Mouse (Mus musculus) lung, embryonic 14.5 days (tissue): ENCODE measurements around the gene Klf7. TPM values are rescaled to one million over a fixed set of nuclear protein-coding genes. Genes with fewer than 3 reads are reported as not detected.

Experiments
- ATAC-seq: fragments of 200-750 bp; cut with Nextera tagmentation; 2 replicates; pipeline ENCODE4 v1.8.0; 2017; ENCODE audit warnings: mild to moderate bottlenecking, moderate TSS enrichment, moderate library complexity; ENCODE audit not compliant: insufficient read depth
- DNase-seq: peaks from one replicate; pipeline ENCODE4 v3.0.0-alpha.2; 2015
- H3K27ac ChIP-seq: fragments of 300-500 bp; sonication (generic); 2 replicates; pipeline ENCODE4 v1.5.1; 2014; ENCODE audit warnings: low read depth, mild to moderate bottlenecking, moderate library complexity
- H3K27me3 ChIP-seq: fragments of 300-500 bp; sonication (generic); 2 replicates; pipeline ENCODE4 v1.6.1; 2014; ENCODE audit warnings: low read length, control low read depth; ENCODE audit not compliant: insufficient read depth
- H3K36me3 ChIP-seq: fragments of 300-500 bp; sonication (generic); 2 replicates; pipeline ENCODE4 v1.6.1; 2014; ENCODE audit warnings: control low read depth; ENCODE audit not compliant: insufficient read depth
- H3K4me1 ChIP-seq: fragments of 300-500 bp; sonication (generic); 2 replicates; pipeline ENCODE4 v1.6.1; 2014; ENCODE audit warnings: antibody characterized with exemption, control low read depth; ENCODE audit not compliant: insufficient read depth
- H3K4me2 ChIP-seq: fragments of 300-500 bp; sonication (generic); 2 replicates; pipeline ENCODE4 v1.6.1; 2014; ENCODE audit warnings: mild to moderate bottlenecking
- H3K4me3 ChIP-seq: fragments of 300-500 bp; sonication (generic); 2 replicates; pipeline ENCODE4 v1.5.1; 2014; ENCODE audit warnings: low read depth, low read length
- H3K9ac ChIP-seq: fragments of 300-500 bp; sonication (generic); 2 replicates; pipeline ENCODE4 v1.6.1; 2014
- H3K9me3 ChIP-seq: fragments of 300-500 bp; sonication (generic); 2 replicates; pipeline ENCODE4 v1.6.1; 2016; ENCODE audit warnings: low read depth, low read length, control low read depth
- CTCF ChIP-seq: IDR thresholded peaks from 2 replicates; pipeline ENCODE4 v1.5.1; 2016; ENCODE audit warnings: antibody characterized with exemption, low read depth
- WGBS: fragments of 180-500 bp; shearing (Covaris S2); extraction: QIAGEN DNeasy Blood & Tissue Kit; methylation state at CpG from one replicate; pipeline ENCODE4 v1.1.7; 2014; 5-methylcytosine and 5-hydroxymethylcytosine counted together
- polyA plus RNA-seq: library from polyadenylated mRNA; unstranded; fragments of >200 nt; fragmentation: Nextera tagmentation; extraction: Ambion mirVana; gene quantifications from 2 replicates; pipeline ENCODE4 v1.2.1, GENCODE M21; 2014

Klf7 gene
- polyA plus RNA-seq, 1 experiment from 2014 or later = 17.7 TPM

- no peak for TF ChIP-seq CTCF
- no peak for ATAC-seq
Measured at GRCm38 (mm10) chr1:64104665-64105064, 17.4 kb downstream of the Klf7 start.

GRCm38 (mm10) chr1:64101331-64101730, 20.8 kb downstream of the Klf7 start:
- no peak for TF ChIP-seq CTCF
- H3K27ac ChIP-seq = no peak overlapping the region
- ATAC-seq = no peak
- H3K36me3 ChIP-seq = peaks cover 6% of the 10 kb centered on the region
- WGBS = 52% methylated on average over 3 of the region's 3 CpGs
- DNase-seq = no peak
- H3K4me1 ChIP-seq = peaks cover 10% of the 10 kb centered on the region
- H3K9ac ChIP-seq = no peak overlapping the region
- no peak overlapping the region for H3K4me3 ChIP-seq
- H3K27me3 ChIP-seq = no peaks in the 10 kb centered on the region
- H3K4me2 ChIP-seq = no peak overlapping the region
- H3K9me3 ChIP-seq = no peaks in the 10 kb centered on the region

More at GRCm38 (mm10) chr1:64104665-64105064, 17.4 kb downstream of the Klf7 start:
- no peak overlapping the region for H3K4me3 ChIP-seq
- no peaks in the 10 kb centered on the region for H3K27me3 ChIP-seq
- no peak overlapping the region for H3K9ac ChIP-seq
- H3K9me3 ChIP-seq = no peaks in the 10 kb centered on the region
- 62% methylated on average over 3 of the region's 3 CpGs for WGBS
- no peak overlapping the region for H3K27ac ChIP-seq
- no peak overlapping the region for H3K4me2 ChIP-seq
- no peak for DNase-seq
- peaks cover 6% of the 10 kb centered on the region; the same call in 1 of the 2 replicates for H3K4me1 ChIP-seq
- H3K36me3 ChIP-seq = peaks cover 6% of the 10 kb centered on the region

DNA sequence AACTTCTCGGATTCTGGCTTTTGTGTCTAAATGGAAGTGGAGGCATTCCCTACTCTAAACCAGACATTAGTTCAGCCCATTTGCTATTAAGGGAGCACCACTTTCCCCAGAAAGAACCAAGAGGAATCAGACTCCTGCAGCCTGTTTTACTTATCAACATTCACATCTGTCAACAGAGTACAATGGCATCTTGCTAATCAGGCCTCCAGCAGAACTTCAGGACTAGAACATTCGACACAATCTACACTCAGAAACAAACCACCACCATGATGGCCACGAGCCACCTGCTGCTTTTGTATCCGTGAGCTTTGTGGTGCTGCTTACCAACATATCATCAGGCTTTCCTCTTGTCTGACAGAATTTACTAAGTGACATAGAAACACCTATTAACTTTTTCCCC, 23.3 kb downstream of the Klf7 start:
- TF ChIP-seq CTCF = no peak
- Histone ChIP-seq H3K4me1 (peaks cover 10% of the 10 kb centered on the region), H3K4me3 (no peak overlapping the region), H3K27ac (no peak overlapping the region), H3K36me3 (peaks cover 2% of the 10 kb centered on the region; the same call in 1 of the 2 replicates), H3K9ac (no peak overlapping the region), H3K4me2 (no peak overlapping the region), H3K9me3 (no peaks in the 10 kb centered on the region), H3K27me3 (no peaks in the 10 kb centered on the region)
- 42% methylated on average over 4 of the region's 4 CpGs for WGBS
- DNase-seq = no peak
- ATAC-seq = no peak

DNA sequence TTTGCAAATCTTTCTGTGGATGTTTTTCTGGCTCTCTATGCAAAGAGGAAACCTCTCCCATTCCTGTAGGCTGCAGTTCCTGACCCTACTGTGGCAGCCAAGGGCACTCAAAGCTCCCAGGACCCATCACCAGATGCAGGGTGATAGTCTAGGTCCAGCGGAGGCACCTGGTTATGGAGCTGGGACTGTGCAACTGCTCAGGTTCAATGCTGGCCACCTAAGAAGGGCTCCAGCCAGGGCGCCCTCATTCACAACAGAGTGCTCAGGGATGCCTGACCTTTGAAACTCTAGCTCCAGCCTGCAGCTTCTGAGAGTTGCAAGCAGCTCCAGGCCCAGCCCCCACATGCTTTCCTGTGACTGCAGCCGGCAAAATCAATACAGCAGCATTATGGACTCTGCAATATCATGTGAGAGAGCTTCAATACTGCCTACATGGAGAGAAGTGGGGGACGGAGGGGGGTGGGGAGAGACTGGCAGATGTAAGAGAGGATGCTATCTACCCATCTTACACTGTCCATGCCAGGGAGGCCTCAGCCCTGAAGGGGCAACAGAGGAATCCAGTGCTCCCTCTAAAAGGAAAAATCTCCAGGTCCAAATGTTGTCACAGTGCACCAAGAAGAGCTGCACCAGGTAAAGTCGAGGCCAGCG, 24.3 kb downstream of the Klf7 start:
- no peaks in the 10 kb centered on the region for H3K36me3 ChIP-seq
- H3K27ac ChIP-seq = no peak overlapping the region; the same call in 1 of the 2 replicates
- no peaks in the 10 kb centered on the region for H3K9me3 ChIP-seq
- TF ChIP-seq CTCF = no peak
- no peak overlapping the region for H3K4me2 ChIP-seq
- no peak overlapping the region for H3K9ac ChIP-seq
- 57% methylated on average over 6 of the region's 6 CpGs for WGBS
- no peaks in the 10 kb centered on the region for H3K27me3 ChIP-seq
- H3K4me3 ChIP-seq = no peak overlapping the region
- H3K4me1 ChIP-seq = peaks cover 10% of the 10 kb centered on the region
- peak; percentile 35; the same call in 1 of the 2 replicates for ATAC-seq
- no peak for DNase-seq

DNA sequence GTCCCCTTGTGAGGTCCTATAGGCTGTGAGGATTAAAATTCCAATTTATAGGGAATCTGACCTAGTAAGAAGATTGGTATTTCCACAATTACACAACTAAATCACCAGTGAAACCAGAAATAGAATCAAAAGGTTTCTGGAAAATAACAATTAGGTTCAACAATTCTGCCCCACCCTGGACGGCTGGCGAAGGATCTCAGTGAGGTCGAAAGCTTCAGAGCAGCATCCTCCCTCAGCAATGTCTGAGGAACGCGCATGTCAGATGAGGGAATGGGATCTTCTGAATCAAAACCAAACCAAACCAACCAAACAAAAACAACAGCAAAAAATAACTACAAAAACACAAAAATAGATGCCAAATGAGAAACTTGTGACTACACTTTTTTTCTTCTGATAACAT, 29.1 kb downstream of the Klf7 start:
- Histone ChIP-seq H3K4me3 (no peak overlapping the region), H3K4me1 (peaks cover 18% of the 10 kb centered on the region), H3K27me3 (no peaks in the 10 kb centered on the region), H3K9me3 (no peaks in the 10 kb centered on the region), H3K36me3 (no peaks in the 10 kb centered on the region), H3K4me2 (no peak overlapping the region), H3K9ac (no peak overlapping the region), H3K27ac (no peak overlapping the region)
- ATAC-seq = no peak
- 86% methylated on average over 5 of the region's 5 CpGs for WGBS
- TF ChIP-seq CTCF = no peak
- no peak for DNase-seq

DNA sequence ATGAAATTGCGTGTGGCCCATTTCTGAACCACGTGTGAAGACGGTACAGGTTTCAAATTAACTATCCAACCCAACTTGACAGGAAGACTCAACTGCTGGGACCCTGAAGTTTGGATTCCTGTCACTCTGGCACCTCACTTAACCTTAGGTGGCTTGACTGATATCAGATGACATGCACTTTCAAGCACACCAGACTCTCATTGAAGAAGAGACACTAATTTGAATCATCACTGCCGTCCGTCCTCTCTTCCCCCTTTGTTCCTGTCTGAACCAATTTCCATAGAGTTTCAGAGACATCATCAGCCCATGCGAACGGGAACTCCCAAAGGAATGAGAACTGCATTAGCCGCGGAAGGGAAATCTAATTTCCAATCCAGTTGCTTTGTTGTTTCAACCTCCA, 30.5 kb downstream of the Klf7 start:
- Histone ChIP-seq H3K4me1 (peaks cover 13% of the 10 kb centered on the region), H3K4me3 (no peak overlapping the region), H3K36me3 (no peaks in the 10 kb centered on the region), H3K9me3 (no peaks in the 10 kb centered on the region), H3K27me3 (no peaks in the 10 kb centered on the region), H3K4me2 (no peak overlapping the region), H3K27ac (no peak overlapping the region), H3K9ac (no peak overlapping the region)
- 87% methylated on average over 9 of the region's 9 CpGs for WGBS
- DNase-seq (no peak), ATAC-seq (no peak)
- TF ChIP-seq CTCF = no peak

GRCm38 (mm10) chr1:64090566-64090965, 31.5 kb downstream of the Klf7 start:
- Histone ChIP-seq H3K4me1 (peaks cover 14% of the 10 kb centered on the region), H3K36me3 (no peaks in the 10 kb centered on the region), H3K27ac (no peak overlapping the region), H3K9ac (no peak overlapping the region), H3K9me3 (no peaks in the 10 kb centered on the region), H3K4me2 (no peak overlapping the region), H3K27me3 (no peaks in the 10 kb centered on the region), H3K4me3 (no peak overlapping the region)
- no peak for ATAC-seq
- TF ChIP-seq CTCF = no peak
- DNase-seq = no peak
- 87% methylated on average over 5 of the region's 5 CpGs for WGBS
